Mouse (Mus musculus): ENCODE data around the gene Zfhx3.

DNA sequence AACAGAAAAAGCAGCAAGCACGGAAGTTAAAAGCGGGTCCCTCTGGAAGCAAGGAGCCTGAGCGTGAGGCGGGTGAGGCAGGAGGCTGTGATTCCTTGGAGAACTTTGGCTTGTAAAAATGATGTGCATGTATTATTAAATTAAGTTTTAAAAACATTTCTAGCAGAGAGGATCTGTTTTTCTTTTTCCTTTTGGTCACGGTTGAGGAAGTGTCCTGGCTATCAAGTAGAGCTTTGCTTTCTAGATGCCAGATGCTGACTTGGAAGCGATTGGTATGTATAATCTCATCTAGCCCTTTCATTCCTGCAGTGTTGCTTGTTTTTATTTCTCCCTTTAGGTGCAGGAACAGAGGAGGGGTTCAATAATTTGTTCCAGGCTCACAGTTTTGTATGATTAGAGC is 92.3 kb downstream of the Zfhx3 start:
- TF ChIP-seq CTCF (IDR thresholded peaks at IDR 0.05; ENCODE audit: low read depth, low read length) (no peak), GATA1 (IDR thresholded peaks at IDR 0.05; ENCODE audit: borderline replicate concordance, low read length) (no peak)
